Mouse (Mus musculus) c-Kit-negative CD71-positive TER-119-positive erythroid progenitor cells, embryonic 14.5 days (primary cell): ENCODE results near the gene Ndufa7.
"Not testable (repeated sequence)": the region's sequence is repeated elsewhere in the genome, so short reads cannot be mapped to it uniquely, and the experiment has no call there.

Experiments used
- DNase-seq: peaks from one replicate; pipeline ENCODE4 v3.0.0-alpha.2; 2013; ENCODE audit warnings: low read depth, low spot score

Gene Ndufa7

GRCm38 (mm10) chr17:33874411-33874810 is 50.0 kb downstream of the Ndufa7 start:
- DNase-seq = no peak

GRCm38 (mm10) chr17:33875797-33876196 is 51.4 kb downstream of the Ndufa7 start:
- not testable (repeated sequence) for DNase-seq

- DNase-seq = not testable (repeated sequence)
These were observed 59.9 kb downstream of the Ndufa7 start for GRCm38 (mm10) chr17:33884320-33884719.

GRCm38 (mm10) chr17:33887802-33888201 is 63.4 kb downstream of the Ndufa7 start:
- not testable (repeated sequence) for DNase-seq
